Mouse (Mus musculus) liver, postnatal 0 days (tissue): ENCODE results near the gene Faxc.

Source experiments
- CTCF ChIP-seq: sonication (generic); IDR thresholded peaks from 2 replicates; pipeline ENCODE4 v1.5.1; 2016; ENCODE audit warnings: antibody characterized with exemption, low read depth
- EP300 ChIP-seq: IDR thresholded peaks from 2 replicates; pipeline ENCODE4 v1.6.1; 2016; ENCODE audit warnings: antibody characterized with exemption, low read depth, mild to moderate bottlenecking

DNA sequence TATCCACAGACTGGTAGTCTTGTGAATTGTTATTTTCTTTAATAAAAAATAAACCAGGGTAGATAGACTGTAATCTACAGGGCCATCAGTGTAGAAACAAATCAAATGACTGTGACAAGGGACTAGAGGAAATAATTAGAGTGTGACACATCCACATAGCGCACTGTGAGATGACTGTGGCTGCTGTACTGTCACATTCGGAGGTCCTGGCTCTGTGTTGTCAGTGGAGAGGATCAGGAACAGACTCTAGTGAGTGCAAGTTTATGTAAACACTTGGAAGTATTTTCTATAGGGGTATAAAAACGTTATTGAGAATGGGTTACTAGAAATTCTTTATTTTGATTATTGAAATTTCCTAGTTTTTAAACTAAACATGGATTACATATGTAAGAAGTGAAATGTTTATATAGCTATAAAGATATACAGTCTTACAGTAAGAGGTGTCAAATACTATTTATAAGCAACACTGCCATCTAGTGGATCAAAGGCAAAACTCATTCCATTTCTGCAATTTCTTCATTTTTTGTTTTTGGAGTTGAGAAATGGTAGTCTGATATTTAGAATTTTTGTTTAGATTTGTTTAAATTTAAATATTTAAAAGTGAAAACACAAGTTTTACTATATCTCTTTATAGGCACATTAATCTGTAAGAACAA, 59.6 kb downstream of the Faxc start:
- TF ChIP-seq CTCF (peak; percentile 49), EP300 (no peak)
